Mouse (Mus musculus) thymus, adult 2 months (tissue): ENCODE results near the gene Tubb4a.

Experiments
- CTCF ChIP-seq: fragments of 200-500 bp; IDR thresholded peaks from 2 replicates; pipeline ENCODE4 v1.5.1; 2012; ENCODE audit warnings: mild to moderate bottlenecking, control low read depth, low read length, moderate library complexity, borderline replicate concordance; ENCODE audit not compliant: control insufficient read depth, poor library complexity, insufficient read depth; ENCODE audit errors: extremely low read depth
- POLR2A ChIP-seq: fragments of 200-500 bp; IDR thresholded peaks from 2 replicates; pipeline ENCODE4 v1.6.1; 2012; ENCODE audit warnings: mild to moderate bottlenecking, low read length, control low read depth, moderate library complexity; ENCODE audit not compliant: control insufficient read depth, poor library complexity, insufficient read depth; ENCODE audit errors: extremely low read depth

GRCm38 (mm10) chr17:57125853-57126622 is 38.5 kb upstream of the Tubb4a start:
- TF ChIP-seq CTCF = no peak
- TF ChIP-seq POLR2A = no peak
